Mouse (Mus musculus) ovary, postnatal 14 days (tissue): ENCODE results near the gene Galnt4.

ENCODE experiments used
- DNase-seq: peaks from one replicate; pipeline ENCODE4 v3.0.0; 2022; ENCODE audit warnings: low spot score

Galnt4 gene

GRCm38 (mm10) chr10:99107964-99108363, at the start of gene Galnt4:
Galnt4 (plus strand) TSS chr10:99108159.
- peak; percentile 70 for DNase-seq

GRCm38 (mm10) chr10:99060588-99060987, 47.4 kb upstream of the Galnt4 start:
- no peak for DNase-seq

- DNase-seq: no peak
These were observed 46.5 kb upstream of the Galnt4 start for GRCm38 (mm10) chr10:99061418-99061817.

- DNase-seq: no peak
These were observed 45.4 kb upstream of the Galnt4 start for GRCm38 (mm10) chr10:99062546-99062945.

GRCm38 (mm10) chr10:99076113-99076895, 31.7 kb upstream of the Galnt4 start:
- no peak for DNase-seq

GRCm38 (mm10) chr10:99078621-99079020, 29.3 kb upstream of the Galnt4 start:
- DNase-seq: no peak

- DNase-seq: no peak
These were observed 26.4 kb upstream of the Galnt4 start for GRCm38 (mm10) chr10:99081569-99081990.

GRCm38 (mm10) chr10:99083431-99084003, 24.4 kb upstream of the Galnt4 start:
- no peak for DNase-seq

GRCm38 (mm10) chr10:99084397-99085239, 23.3 kb upstream of the Galnt4 start:
- DNase-seq: peak; percentile 80

GRCm38 (mm10) chr10:99085240-99085587, 22.7 kb upstream of the Galnt4 start:
- DNase-seq: no peak

GRCm38 (mm10) chr10:99086029-99086428, 21.9 kb upstream of the Galnt4 start:
- no peak for DNase-seq

- no peak for DNase-seq
These were observed 18.1 kb upstream of the Galnt4 start for GRCm38 (mm10) chr10:99089906-99090305.

GRCm38 (mm10) chr10:99093364-99093763, 14.6 kb upstream of the Galnt4 start:
- DNase-seq: no peak

- no peak for DNase-seq
These were observed 12.8 kb upstream of the Galnt4 start for GRCm38 (mm10) chr10:99095114-99095513.

GRCm38 (mm10) chr10:99097374-99097773, 10.6 kb upstream of the Galnt4 start:
- no peak for DNase-seq

- DNase-seq: no peak
These were observed 2.4 kb upstream of the Galnt4 start for GRCm38 (mm10) chr10:99105522-99105921.

- DNase-seq: no peak
These were observed 1.7 kb upstream of the Galnt4 start for GRCm38 (mm10) chr10:99106311-99106702.

GRCm38 (mm10) chr10:99106703-99107631, 992 bp upstream of the Galnt4 start, which contains the start of gene Poc1b:
Poc1b (plus strand) TSS chr10:99107036.
- peak; percentile 70 for DNase-seq

GRCm38 (mm10) chr10:99108431-99108982, 548 bp downstream of the Galnt4 start:
- DNase-seq: no peak

- no peak for DNase-seq
These were observed 5.6 kb downstream of the Galnt4 start for GRCm38 (mm10) chr10:99113533-99113932.

GRCm38 (mm10) chr10:99114295-99114694, 6.3 kb downstream of the Galnt4 start:
- DNase-seq: no peak
